Mouse (Mus musculus) thymus, postnatal 0 days (tissue): ENCODE measurements around the gene Strada. TPM values are rescaled to one million over a fixed set of nuclear protein-coding genes. Genes with fewer than 3 reads are reported as not detected.
"Not testable (repeated sequence)": the region's sequence is repeated elsewhere in the genome, so short reads cannot be mapped to it uniquely, and the experiment has no call there.

Experiments
- DNase-seq: peaks from one replicate; pipeline ENCODE4 v3.0.0-alpha.2; 2015; ENCODE audit warnings: low spot score
- polyA plus RNA-seq: library from polyadenylated mRNA; unstranded; fragments of >200 nt; fragmentation: Nextera tagmentation; extraction: Ambion mirVana; gene quantifications from 2 replicates; pipeline ENCODE4 v1.2.1, GENCODE M21; 2015

Gene Strada
- polyA plus RNA-seq, 1 experiment from 2014 or later: 18.9 TPM

DNA sequence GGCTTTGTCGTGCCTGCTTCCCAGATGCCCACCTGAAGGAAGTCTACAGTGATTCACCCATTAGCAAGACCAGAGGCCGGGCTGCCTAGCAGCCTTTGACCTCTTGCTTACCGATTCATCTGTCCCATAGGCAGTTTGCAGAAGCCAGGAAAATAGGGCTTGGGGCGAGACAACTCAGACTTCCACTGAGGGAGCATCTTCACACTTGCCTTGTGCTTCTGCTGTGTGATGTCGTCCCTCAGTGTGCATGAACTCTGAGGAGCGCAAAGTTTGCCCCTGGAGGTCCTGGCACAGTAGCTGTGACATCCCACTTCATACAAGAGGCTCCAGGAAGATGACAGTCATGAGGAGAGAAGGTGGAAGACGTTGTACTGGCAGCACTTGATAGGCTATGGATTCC lies 44.8 kb downstream of the Strada start:
- DNase-seq: no peak

DNA sequence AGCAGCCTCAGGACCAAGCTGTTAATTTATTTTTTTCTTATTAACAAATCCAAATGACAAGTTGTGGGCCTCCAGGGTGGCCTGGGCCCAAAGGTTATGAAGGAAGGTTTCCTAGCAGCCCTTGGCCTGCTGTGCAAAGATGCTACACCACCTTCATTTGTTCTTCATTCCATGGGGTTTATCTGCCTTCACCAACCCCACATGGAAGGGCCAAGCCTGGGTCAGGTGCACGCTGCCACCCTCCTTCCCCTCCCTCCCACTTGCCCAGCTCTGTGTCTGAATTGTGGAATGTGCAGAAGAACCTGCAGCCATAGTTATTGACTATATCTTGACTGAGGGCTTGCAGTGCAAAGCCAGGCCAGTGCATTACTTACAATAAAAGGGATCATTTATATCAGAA lies 45.7 kb downstream of the Strada start:
- no peak for DNase-seq

DNA sequence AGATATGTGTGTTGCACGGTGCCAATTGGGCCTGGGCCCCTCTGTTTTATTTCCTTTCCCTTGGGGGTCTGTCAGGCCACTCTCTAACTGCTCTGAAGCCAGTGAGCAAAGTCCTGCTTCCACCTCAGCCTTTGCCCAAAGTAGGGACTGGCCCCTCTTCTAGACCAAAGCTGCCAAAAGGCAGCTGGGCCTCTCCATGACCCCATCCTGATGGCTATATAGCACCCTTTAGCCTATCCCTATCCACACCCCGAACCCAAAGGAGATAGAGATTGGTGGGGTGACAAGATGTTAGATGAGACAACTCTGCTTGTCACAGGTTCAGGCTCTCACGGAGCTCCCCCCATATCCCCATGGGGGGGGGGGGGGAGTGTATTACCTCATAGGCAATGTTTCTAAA lies 46.2 kb downstream of the Strada start:
- DNase-seq: no peak

DNA sequence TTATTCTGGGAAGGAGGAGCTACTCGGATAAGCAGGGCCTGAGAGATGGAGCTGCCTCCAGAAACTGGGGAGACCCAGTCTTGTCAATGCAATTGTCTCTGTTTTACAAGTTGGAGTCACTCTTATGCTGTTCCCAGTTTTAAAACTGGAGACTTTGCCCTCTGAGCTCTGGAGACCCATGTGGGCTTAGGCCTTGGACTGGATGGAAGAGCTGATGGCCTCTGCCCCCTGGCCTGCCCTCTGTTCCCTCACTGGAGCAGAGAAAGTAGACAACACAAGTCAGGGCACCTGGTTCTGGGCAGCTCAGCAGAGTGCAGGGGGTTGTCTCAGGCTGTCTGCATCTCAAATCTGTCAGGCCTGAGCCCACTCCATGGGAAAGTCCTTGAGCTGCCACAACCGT lies 47.2 kb downstream of the Strada start:
- no peak for DNase-seq

DNA sequence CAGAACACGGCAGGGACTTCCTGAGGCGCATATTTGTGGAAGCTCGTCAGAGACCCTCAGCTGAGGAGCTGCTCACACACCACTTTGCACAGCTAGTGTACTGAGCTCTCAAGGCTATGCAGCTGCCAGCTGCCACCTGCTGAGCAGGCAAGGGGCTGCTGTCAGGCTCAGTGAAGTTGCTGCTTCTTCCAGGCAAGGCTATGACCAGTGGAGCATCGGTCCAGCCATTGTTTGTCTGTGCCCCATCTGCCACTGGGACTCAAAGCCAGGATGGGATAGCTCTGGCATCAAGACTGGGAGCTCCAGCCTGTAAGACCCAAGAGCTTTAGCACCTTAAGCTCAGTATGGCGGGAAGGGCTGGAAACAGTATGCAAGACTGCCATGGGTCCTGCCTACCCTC lies 47.9 kb downstream of the Strada start:
- DNase-seq: peak; percentile 34

DNA sequence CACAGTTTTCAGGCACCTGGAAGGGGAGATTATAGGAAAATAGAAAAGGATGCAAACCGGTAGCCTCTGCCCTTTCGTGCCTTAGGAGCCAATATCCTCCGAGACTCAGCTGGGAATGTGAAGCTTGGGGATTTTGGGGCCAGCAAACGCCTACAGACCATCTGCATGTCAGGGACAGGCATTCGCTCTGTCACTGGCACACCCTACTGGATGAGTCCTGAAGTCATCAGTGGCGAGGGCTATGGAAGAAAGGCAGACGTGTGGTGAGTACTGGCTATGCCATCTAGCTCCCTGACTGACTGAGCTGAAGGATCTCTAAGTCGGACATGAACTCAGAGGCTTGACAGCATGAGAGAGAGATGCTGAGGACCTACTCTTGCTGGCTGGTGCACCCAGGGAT lies 49.8 kb downstream of the Strada start:
- DNase-seq: no peak

DNA sequence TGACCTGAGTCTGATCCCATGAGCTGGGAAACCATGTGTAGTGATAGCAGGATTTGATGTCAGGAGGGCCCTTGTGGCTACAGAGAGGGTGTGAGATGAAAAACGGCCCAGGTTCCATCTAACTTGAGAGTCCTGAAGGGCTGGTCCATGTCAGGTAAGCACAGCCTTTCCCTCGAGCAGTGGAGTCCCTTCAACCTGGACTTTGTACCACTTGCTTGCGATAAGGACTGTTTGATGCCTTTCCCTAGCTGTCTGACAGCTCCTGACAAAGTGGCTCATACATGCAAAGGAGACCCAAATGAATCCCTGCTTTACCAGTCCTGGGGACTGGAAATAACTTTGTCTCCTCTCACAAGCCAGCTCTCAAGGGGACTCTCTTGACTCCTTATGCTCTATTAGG lies 50.7 kb downstream of the Strada start:
- DNase-seq: no peak

DNA sequence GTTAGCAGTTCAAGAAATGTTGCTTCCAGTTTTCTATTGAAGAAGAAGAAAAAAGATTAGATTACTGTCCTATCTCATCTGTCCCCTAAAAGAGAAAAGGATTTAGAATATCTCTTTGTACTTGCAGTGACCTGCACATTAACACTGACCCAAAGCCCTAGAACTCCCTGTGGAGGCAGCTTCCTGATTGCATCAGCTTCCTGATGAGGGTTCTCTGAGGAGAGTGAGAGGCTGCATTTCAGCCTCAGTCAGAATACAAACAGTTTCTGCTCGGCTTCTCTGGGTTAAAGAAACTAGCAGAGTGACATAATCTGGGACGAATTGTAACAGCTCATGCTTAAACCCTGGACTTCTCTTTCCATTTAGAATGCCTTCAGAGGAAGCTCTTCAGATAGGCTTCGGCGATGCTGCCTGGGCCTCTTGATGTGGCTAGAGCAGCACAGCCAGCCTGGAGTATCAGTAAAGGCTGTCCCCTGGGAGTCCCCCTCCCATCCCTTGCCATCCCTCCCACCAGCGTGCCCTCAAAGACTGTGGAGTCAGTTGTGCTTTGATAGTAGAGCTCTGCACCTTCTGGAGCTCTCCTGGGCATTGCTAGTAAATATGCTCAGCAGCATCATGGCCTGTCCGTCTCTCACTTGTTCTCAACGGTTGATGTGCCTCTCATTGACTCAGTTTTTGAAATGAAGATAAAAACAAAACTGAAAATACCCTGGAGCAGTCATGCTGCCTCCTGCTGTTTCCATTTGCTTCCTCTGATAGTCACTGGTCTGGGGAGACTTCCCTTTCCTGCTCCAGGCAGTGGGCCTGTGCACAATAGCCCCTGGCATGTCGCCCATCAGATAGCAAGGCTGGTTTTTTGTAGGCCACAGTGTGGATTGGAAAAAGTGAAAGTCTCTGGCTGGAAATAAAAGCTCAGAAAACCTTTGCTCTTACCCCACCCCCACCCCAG lies 67.1 kb downstream of the Strada start:
- DNase-seq: peak; percentile 14

DNA sequence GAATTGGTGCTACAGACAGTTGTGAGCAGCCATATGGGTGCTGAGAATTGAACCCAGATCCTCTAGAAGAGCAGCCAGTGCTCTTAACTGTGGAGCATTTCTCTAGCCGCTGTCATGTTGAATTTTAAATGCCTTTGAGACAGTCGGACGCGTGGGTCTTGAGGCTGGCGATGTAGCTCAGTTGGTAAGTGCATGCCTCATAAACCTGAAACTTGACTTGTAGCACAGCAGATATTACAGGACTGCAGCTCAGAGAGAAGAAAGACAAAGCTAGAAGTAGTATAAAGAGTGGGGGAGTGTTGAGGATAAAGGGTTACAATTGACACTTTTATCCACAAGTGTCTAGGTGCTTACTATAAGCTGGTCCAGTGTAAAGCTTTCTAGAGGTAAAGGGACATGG lies 69.5 kb downstream of the Strada start:
- DNase-seq: no peak

DNA sequence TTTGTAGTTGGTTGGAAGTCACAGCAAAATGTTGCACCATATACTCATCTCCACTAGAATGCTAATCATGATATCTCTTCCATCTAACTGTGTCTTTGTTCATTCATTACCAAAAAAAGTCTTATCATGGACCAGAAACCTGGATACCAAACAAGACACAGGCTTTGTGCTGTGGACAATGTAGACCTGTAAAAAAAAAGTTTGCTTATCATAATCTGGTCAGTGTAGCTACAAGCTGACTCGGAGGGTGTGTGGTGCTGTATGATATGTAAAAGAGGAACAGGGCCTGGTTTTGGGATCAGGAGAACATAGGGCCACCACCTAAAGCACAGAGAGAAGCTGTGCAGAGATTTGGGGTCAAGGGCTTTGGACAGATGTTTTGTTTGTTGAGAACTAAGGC lies 72.5 kb downstream of the Strada start:
- DNase-seq: no peak

DNA sequence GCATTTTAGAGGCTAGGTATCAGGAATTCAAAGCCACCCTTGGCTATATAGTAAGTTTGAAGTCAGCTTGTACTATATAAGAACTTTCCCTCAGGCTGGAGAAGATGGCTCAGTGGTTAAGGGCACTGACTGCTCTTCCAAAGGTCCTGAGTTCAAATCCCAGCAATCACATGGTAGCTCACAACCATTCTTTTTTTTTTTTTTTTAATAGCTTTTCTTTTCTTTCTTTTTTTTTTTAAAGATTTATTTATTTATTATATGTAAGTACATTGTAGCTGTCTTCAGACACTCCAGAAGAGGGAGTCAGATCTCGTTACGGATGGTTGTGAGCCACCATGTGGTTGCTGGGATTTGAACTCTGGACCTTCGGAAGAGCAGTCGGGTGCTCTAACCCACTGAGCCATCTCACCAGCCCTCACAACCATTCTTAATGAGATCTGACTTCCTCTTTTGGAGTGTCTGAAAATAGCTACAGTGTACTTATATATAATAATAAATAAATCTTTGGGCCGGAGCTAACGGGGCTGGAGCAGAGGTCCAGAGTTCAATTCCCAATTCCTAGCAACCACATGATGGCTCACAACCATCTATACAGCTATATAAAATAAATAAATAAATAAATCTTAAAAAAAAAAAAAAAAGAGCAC lies 75.1 kb downstream of the Strada start:
- not testable (repeated sequence) for DNase-seq

DNA sequence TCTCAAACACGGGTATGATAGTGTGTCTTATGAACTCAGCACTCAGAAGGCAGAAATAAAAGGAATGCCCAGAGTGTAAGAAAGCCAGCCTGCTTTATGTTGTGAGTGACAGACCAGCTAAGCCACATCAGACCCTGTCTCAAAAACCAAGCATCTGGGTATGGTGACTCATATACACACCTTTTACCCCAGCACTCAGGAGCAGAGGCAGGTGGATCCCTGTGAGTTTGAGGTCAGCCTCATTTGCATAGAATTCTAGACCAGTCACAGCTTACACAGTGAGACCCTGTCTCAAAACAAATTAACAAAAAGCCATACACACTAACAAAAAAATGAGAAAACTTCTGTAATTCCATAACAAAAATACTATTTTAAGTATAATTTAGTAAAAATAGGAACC lies 76.1 kb downstream of the Strada start:
- no peak for DNase-seq

DNA sequence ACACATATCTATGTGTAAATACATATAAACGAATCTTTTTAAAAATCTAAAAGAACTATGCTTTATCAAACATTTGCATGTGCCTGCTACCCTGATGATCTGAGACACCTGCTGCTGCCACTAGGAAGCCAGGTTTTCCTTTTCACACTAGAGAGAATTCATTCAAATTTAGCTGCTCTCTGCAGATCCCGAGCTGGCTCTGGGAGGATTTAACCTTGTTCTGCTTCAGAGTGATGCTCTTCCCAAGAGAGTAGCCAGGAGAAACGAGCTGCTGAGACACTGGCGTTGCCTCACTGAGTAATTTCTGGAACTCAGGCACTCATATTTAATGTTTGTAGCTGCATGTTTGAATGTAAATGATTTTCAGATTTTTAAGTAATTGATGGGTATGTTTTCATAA lies 77.2 kb downstream of the Strada start:
- DNase-seq: no peak

DNA sequence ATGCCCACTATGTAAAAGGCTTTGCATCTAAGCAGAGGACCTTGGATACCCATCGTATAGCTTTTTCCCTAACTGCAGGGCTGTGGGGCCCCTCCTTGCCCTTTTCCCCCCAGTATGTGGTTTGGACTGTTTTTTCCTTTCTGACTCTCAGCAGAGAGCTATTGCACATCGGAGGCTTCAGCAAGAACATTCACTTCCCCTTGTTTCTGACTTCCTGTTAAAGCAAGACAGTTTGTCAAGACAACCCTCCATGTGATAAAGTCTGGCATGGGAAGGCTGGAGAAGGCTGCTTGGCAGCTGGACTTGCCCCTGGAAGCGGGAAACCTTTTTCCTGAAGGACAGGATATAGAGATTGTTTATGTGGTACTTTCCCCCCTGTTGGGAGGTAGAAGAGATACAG lies 79.2 kb downstream of the Strada start:
- peak; percentile 41 for DNase-seq

DNA sequence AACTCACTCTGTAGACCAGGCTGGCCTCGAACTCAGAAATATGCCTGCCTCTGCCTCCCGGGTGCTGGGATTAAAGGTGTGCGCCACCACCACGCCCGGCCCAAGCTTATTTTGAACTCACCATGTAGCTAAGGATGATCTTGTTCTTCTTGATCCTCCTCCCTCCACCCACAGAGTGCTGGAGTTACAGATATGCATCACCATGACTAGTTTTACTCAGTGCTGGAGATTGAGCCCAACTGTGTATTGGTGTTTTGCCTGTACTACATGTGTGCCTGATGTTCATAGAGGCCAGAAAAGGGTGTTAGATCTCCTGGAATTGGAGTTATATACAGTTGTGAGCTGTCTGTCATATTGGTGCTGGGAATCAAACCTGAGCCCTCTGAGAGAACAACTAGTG lies 79.7 kb downstream of the Strada start:
- no peak for DNase-seq

Other genes starting within 250 kb of the Strada start
- 7.2 and 8.5 TPM in 2 replicates for gene Cyb561, start 248.8 kb downstream of the Strada start, polyA plus RNA-seq
- gene Ace, start 234.2 kb downstream of the Strada start, polyA plus RNA-seq: 0.88 and 1.3 TPM in 2 replicates
- not detected in 2 replicates for gene Ace3, start 207.5 kb downstream of the Strada start, polyA plus RNA-seq
- gene Kcnh6, start 194.0 kb downstream of the Strada start, polyA plus RNA-seq: 1.5 TPM in 2 replicates
- 44.0 and 48.3 TPM in 2 replicates for gene Dcaf7, start 165.3 kb downstream of the Strada start, polyA plus RNA-seq
- 10.1 and 11.5 TPM in 2 replicates for gene Taco1, start 136.1 kb downstream of the Strada start, polyA plus RNA-seq
- 13.6 and 16.9 TPM in 2 replicates for gene Map3k3, start 117.6 kb downstream of the Strada start, polyA plus RNA-seq
- 0.54 and 0.78 TPM in 2 replicates for gene Gm10840, start 41.3 kb downstream of the Strada start, polyA plus RNA-seq
- gene Limd2, start 41.3 kb downstream of the Strada start, polyA plus RNA-seq: 968 and 1,023 TPM in 2 replicates
- gene Ccdc47, start 14.2 kb upstream of the Strada start, polyA plus RNA-seq: 57.0 and 63.1 TPM in 2 replicates
- 58.3 and 67.8 TPM in 2 replicates for gene Ddx42, start 14.8 kb upstream of the Strada start, polyA plus RNA-seq
- 58.3 and 60.5 TPM in 2 replicates for gene Ftsj3, start 53.9 kb upstream of the Strada start, polyA plus RNA-seq
- 260 and 266 TPM in 2 replicates for gene Psmc5, start 54.0 kb upstream of the Strada start, polyA plus RNA-seq
- 139 and 157 TPM in 2 replicates for gene Smarcd2, start 70.8 kb upstream of the Strada start, polyA plus RNA-seq
- gene Tcam1, start 74.5 kb upstream of the Strada start, polyA plus RNA-seq: 0.40 and 0.54 TPM in 2 replicates
- gene Gh, start 99.7 kb upstream of the Strada start, polyA plus RNA-seq: 0.38 and 0.75 TPM in 2 replicates
- gene Cd79b, start 112.6 kb upstream of the Strada start, polyA plus RNA-seq: 38.5 and 39.6 TPM in 2 replicates
- gene Scn4a, start 151.1 kb upstream of the Strada start, polyA plus RNA-seq: 0.04 TPM in 1 of 2 replicates, not detected in the other
- gene Prr29, start 163.3 kb upstream of the Strada start, polyA plus RNA-seq: 31.2 and 33.1 TPM in 2 replicates
- gene Icam2, start 185.9 kb upstream of the Strada start, polyA plus RNA-seq: 123 and 124 TPM in 2 replicates